Mouse (Mus musculus) hindbrain, embryonic 16.5 days (tissue): ENCODE measurements around the gene Ccnb2. TPM values are rescaled to one million over a fixed set of nuclear protein-coding genes. Genes with fewer than 3 reads are reported as not detected.
A peak's percentile ranks its signal among the peaks of the same experiment; 100 is the strongest.

Source experiments
- ATAC-seq: fragments of 200-750 bp; cut with Nextera tagmentation; 2 replicates; pipeline ENCODE4 v1.8.0; 2017; ENCODE audit warnings: moderate TSS enrichment, moderate library complexity
- H3K27ac ChIP-seq: fragments of 300-500 bp; sonication (generic); 2 replicates; pipeline ENCODE4 v1.5.1; 2014; ENCODE audit warnings: low read depth, mild to moderate bottlenecking, control low read depth, low read length, moderate library complexity
- H3K27me3 ChIP-seq: fragments of 300-500 bp; sonication (generic); replicated peaks from 2 replicates; pipeline ENCODE4 v1.6.1; 2014; ENCODE audit warnings: low read length; ENCODE audit not compliant: control insufficient read depth, insufficient read depth
- H3K36me3 ChIP-seq: fragments of 300-500 bp; sonication (generic); 2 replicates; pipeline ENCODE4 v1.6.1; 2014; ENCODE audit warnings: mild to moderate bottlenecking, low read length, moderate library complexity, mixed read lengths; ENCODE audit not compliant: control insufficient read depth, insufficient read depth
- H3K4me1 ChIP-seq: fragments of 300-500 bp; sonication (generic); 2 replicates; pipeline ENCODE4 v1.6.1; 2014; ENCODE audit warnings: low read depth, low read length; ENCODE audit not compliant: control insufficient read depth, insufficient read depth
- H3K4me2 ChIP-seq: fragments of 300-500 bp; sonication (generic); 2 replicates; pipeline ENCODE4 v1.6.1; 2014; ENCODE audit warnings: mild to moderate bottlenecking, low read length, control low read depth, moderate library complexity
- H3K4me3 ChIP-seq: fragments of 300-500 bp; sonication (generic); 2 replicates; pipeline ENCODE4 v1.5.1; 2014; ENCODE audit warnings: mild to moderate bottlenecking, low read length, control low read depth, moderate library complexity
- H3K9ac ChIP-seq: fragments of 300-500 bp; sonication (generic); 2 replicates; pipeline ENCODE4 v1.6.1; 2014; ENCODE audit warnings: low read depth, mild to moderate bottlenecking, control low read depth, low read length, moderate library complexity
- H3K9me3 ChIP-seq: fragments of 300-500 bp; sonication (generic); 2 replicates; pipeline ENCODE4 v1.6.1; 2014; ENCODE audit warnings: mild to moderate bottlenecking, low read length, moderate library complexity; ENCODE audit not compliant: control insufficient read depth
- WGBS: fragments of 180-500 bp; shearing (Covaris S2); extraction: QIAGEN DNeasy Blood & Tissue Kit; methylation state at CpG from one replicate; pipeline ENCODE4 v1.1.7; 2014; 5-methylcytosine and 5-hydroxymethylcytosine counted together
- polyA plus RNA-seq: library from polyadenylated mRNA; unstranded; fragments of >200 nt; fragmentation: Nextera tagmentation; extraction: Ambion mirVana; gene quantifications from 2 replicates; pipeline ENCODE4 v1.2.1, GENCODE M21; 2015

Ccnb2 gene
- polyA plus RNA-seq, 1 experiment from 2014 or later = 28.4 TPM

GRCm38 (mm10) chr9:70409743-70410142 lies 11.6 kb downstream of the Ccnb2 start:
- ATAC-seq = no peak
- H3K9me3 ChIP-seq = no peaks in the 10 kb centered on the region
- H3K27me3 ChIP-seq = no peaks in the 10 kb centered on the region
- no peak overlapping the region for H3K4me2 ChIP-seq
- H3K4me3 ChIP-seq = no peak overlapping the region
- H3K27ac ChIP-seq = no peak overlapping the region
- H3K4me1 ChIP-seq = no peaks in the 10 kb centered on the region
- peaks cover 26% of the 10 kb centered on the region for H3K36me3 ChIP-seq
- 94% methylated on average over 8 of the region's 8 CpGs for WGBS
- H3K9ac ChIP-seq = no peak overlapping the region

GRCm38 (mm10) chr9:70408791-70409190 lies 12.6 kb downstream of the Ccnb2 start:
- no peak overlapping the region for H3K27ac ChIP-seq
- WGBS = 90% methylated on average over 3 of the region's 3 CpGs
- H3K4me2 ChIP-seq = no peak overlapping the region
- no peak for ATAC-seq
- H3K9me3 ChIP-seq = no peaks in the 10 kb centered on the region
- H3K36me3 ChIP-seq = peaks cover 26% of the 10 kb centered on the region
- H3K27me3 ChIP-seq = no peaks in the 10 kb centered on the region
- no peak overlapping the region for H3K4me3 ChIP-seq
- no peaks in the 10 kb centered on the region for H3K4me1 ChIP-seq
- H3K9ac ChIP-seq = no peak overlapping the region

- Histone ChIP-seq H3K27ac (no peak overlapping the region), H3K4me1 (no peaks in the 10 kb centered on the region), H3K9me3 (no peaks in the 10 kb centered on the region), H3K27me3 (no peaks in the 10 kb centered on the region), H3K9ac (no peak overlapping the region), H3K36me3 (peaks cover 20% of the 10 kb centered on the region), H3K4me2 (no peak overlapping the region), H3K4me3 (no peak overlapping the region)
- 87% methylated on average over 3 of the region's 3 CpGs for WGBS
- no peak for ATAC-seq
Observed at GRCm38 (mm10) chr9:70406596-70406995, 14.8 kb downstream of the Ccnb2 start.

- no peaks in the 10 kb centered on the region for H3K4me1 ChIP-seq
- ATAC-seq = no peak
- no peaks in the 10 kb centered on the region for H3K27me3 ChIP-seq
- no peak overlapping the region for H3K4me3 ChIP-seq
- H3K9ac ChIP-seq = no peak overlapping the region
- H3K36me3 ChIP-seq = no peaks in the 10 kb centered on the region
- H3K4me2 ChIP-seq = no peak overlapping the region
- 83% methylated on average over 8 of the region's 8 CpGs for WGBS
- H3K9me3 ChIP-seq = no peaks in the 10 kb centered on the region
- H3K27ac ChIP-seq = no peak overlapping the region
Observed at GRCm38 (mm10) chr9:70401937-70402539, 19.3 kb downstream of the Ccnb2 start.

GRCm38 (mm10) chr9:70396083-70396482 lies 25.3 kb downstream of the Ccnb2 start:
- no peaks in the 10 kb centered on the region for H3K27me3 ChIP-seq
- no peak for ATAC-seq
- H3K9ac ChIP-seq = no peak overlapping the region
- no peak overlapping the region for H3K4me3 ChIP-seq
- no peaks in the 10 kb centered on the region for H3K36me3 ChIP-seq
- WGBS = 79% methylated on average over 2 of the region's 2 CpGs
- H3K4me1 ChIP-seq = no peaks in the 10 kb centered on the region
- no peak overlapping the region for H3K27ac ChIP-seq
- H3K4me2 ChIP-seq = no peak overlapping the region
- no peaks in the 10 kb centered on the region for H3K9me3 ChIP-seq

- Histone ChIP-seq H3K27me3 (no peaks in the 10 kb centered on the region), H3K9ac (no peak overlapping the region), H3K4me1 (no peaks in the 10 kb centered on the region), H3K4me2 (no peak overlapping the region), H3K4me3 (no peak overlapping the region), H3K27ac (no peak overlapping the region), H3K9me3 (no peaks in the 10 kb centered on the region), H3K36me3 (no peaks in the 10 kb centered on the region)
- no peak for ATAC-seq
- WGBS = 87% methylated on average over 12 of the region's 12 CpGs
Observed at GRCm38 (mm10) chr9:70395617-70396016, 25.7 kb downstream of the Ccnb2 start.

GRCm38 (mm10) chr9:70392563-70392907 lies 28.8 kb downstream of the Ccnb2 start:
- H3K27ac ChIP-seq = no peak overlapping the region
- no peaks in the 10 kb centered on the region for H3K4me1 ChIP-seq
- no peaks in the 10 kb centered on the region for H3K9me3 ChIP-seq
- H3K36me3 ChIP-seq = no peaks in the 10 kb centered on the region
- 15% methylated on average over 6 of the region's 6 CpGs for WGBS
- H3K27me3 ChIP-seq = no peaks in the 10 kb centered on the region
- H3K4me2 ChIP-seq = no peak overlapping the region
- no peak overlapping the region for H3K9ac ChIP-seq
- peak; percentile 94 for ATAC-seq
- no peak overlapping the region for H3K4me3 ChIP-seq

- Histone ChIP-seq H3K36me3 (no peaks in the 10 kb centered on the region), H3K27ac (no peak overlapping the region), H3K4me1 (no peaks in the 10 kb centered on the region), H3K27me3 (no peaks in the 10 kb centered on the region), H3K9me3 (no peaks in the 10 kb centered on the region), H3K4me3 (no peak overlapping the region), H3K9ac (no peak overlapping the region), H3K4me2 (no peak overlapping the region)
- 76% methylated on average over 12 of the region's 12 CpGs for WGBS
- ATAC-seq = peak; percentile 56; the same call in 1 of the 2 replicates
Observed at GRCm38 (mm10) chr9:70391660-70392562, 29.4 kb downstream of the Ccnb2 start.

GRCm38 (mm10) chr9:70391042-70391441 lies 30.3 kb downstream of the Ccnb2 start:
- Histone ChIP-seq H3K4me2 (no peak overlapping the region), H3K27ac (no peak overlapping the region), H3K4me1 (no peaks in the 10 kb centered on the region), H3K9ac (no peak overlapping the region), H3K27me3 (no peaks in the 10 kb centered on the region), H3K4me3 (no peak overlapping the region), H3K9me3 (no peaks in the 10 kb centered on the region), H3K36me3 (no peaks in the 10 kb centered on the region)
- ATAC-seq = no peak
- 86% methylated on average over 5 of the region's 5 CpGs for WGBS
